Mouse (Mus musculus) heart, embryonic 15.5 days (tissue): ENCODE measurements around the gene Tmem168. TPM values are rescaled to one million over a fixed set of nuclear protein-coding genes. Genes with fewer than 3 reads are reported as not detected.

ENCODE experiments used
- ATAC-seq: fragments of 200-750 bp; cut with Nextera tagmentation; replicated peaks from 2 replicates; pipeline ENCODE4 v1.8.0; 2017; ENCODE audit warnings: low read depth, moderate TSS enrichment; ENCODE audit not compliant: insufficient number of reproducible peaks, insufficient read depth, low FRiP score
- H3K27ac ChIP-seq: fragments of 300-500 bp; sonication (generic); 2 replicates; pipeline ENCODE4 v1.5.1; 2015; ENCODE audit warnings: mild to moderate bottlenecking, inconsistent platforms
- H3K27me3 ChIP-seq: fragments of 300-500 bp; sonication (generic); 2 replicates; pipeline ENCODE4 v1.6.1; 2015; ENCODE audit warnings: inconsistent platforms
- H3K36me3 ChIP-seq: fragments of 300-500 bp; sonication (generic); 2 replicates; pipeline ENCODE4 v1.6.1; 2015; ENCODE audit warnings: mild to moderate bottlenecking, inconsistent platforms
- H3K4me1 ChIP-seq: fragments of 300-500 bp; sonication (generic); replicated peaks from 2 replicates; pipeline ENCODE4 v1.6.1; 2015; ENCODE audit warnings: inconsistent platforms
- H3K4me2 ChIP-seq: fragments of 300-500 bp; sonication (generic); 2 replicates; pipeline ENCODE4 v1.6.1; 2015; ENCODE audit warnings: inconsistent platforms, mild to moderate bottlenecking, moderate library complexity
- H3K4me3 ChIP-seq: fragments of 300-500 bp; sonication (generic); 2 replicates; pipeline ENCODE4 v1.5.1; 2015; ENCODE audit warnings: mild to moderate bottlenecking, inconsistent platforms
- H3K9ac ChIP-seq: fragments of 300-500 bp; sonication (generic); 2 replicates; pipeline ENCODE4 v1.6.1; 2015; ENCODE audit warnings: mild to moderate bottlenecking, inconsistent platforms
- H3K9me3 ChIP-seq: fragments of 300-500 bp; sonication (generic); replicated peaks from 2 replicates; pipeline ENCODE4 v1.6.1; 2016; ENCODE audit warnings: inconsistent platforms
- WGBS: fragments of 180-500 bp; shearing (Covaris S2); methylation state at CpG from one replicate; pipeline ENCODE4 v1.1.7; 2015; ENCODE audit warnings: mixed read lengths; 5-methylcytosine and 5-hydroxymethylcytosine counted together
- polyA plus RNA-seq: library from polyadenylated mRNA; unstranded; fragments of >200 nt; fragmentation: Nextera tagmentation; extraction: Ambion mirVana; gene quantifications from 2 replicates; pipeline ENCODE4 v1.2.1, GENCODE M21; 2015

Gene Tmem168
- 30.3 and 33.0 TPM in 2 replicates for polyA plus RNA-seq

DNA sequence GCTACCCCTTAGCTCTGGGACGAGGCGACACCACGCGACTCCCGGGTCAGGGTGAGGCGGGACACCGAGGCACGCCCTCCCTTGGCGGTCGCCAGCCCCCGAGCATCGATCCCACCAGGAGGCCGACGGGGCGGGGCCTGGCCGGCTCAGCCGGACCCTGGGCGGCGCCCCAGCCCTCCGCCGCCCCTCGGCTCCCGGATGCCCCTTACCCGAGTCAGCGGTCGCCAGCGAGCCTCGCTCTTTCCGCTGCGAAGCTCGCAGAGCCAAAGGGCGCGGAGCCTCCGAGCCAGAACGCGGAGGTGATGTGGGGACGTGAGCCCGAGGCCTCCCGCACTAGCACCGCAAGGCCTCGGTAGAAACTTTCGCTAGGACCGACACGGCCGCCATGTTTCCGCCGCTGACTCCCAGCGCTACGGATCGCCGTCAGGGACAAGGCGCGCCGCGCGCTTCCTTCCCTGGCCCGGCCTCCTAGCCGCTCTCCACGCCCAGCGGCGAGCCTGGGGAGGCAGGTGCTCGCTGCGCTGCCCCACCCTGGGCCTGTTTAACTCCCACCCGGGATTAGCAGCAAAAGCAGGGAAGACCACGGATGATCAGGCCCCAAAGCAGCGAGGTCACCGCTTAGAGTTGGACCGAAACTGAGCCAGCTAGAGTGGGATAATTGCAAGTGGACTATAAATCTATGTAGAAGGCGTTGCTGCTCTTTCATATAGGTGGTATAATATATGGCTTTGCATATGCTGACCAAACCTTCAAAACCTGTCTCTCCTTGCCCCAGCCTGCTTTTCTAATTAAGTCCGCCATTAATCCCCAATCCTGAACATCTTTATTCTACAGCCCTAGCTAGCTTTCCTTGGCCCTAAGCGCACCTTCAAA lies at the start of gene Tmem168:
Tmem168 (minus strand) TSS at position 480 of the 873 bp plus-strand sequence.
- 2% methylated on average over 68 of the region's 71 CpGs for WGBS

DNA sequence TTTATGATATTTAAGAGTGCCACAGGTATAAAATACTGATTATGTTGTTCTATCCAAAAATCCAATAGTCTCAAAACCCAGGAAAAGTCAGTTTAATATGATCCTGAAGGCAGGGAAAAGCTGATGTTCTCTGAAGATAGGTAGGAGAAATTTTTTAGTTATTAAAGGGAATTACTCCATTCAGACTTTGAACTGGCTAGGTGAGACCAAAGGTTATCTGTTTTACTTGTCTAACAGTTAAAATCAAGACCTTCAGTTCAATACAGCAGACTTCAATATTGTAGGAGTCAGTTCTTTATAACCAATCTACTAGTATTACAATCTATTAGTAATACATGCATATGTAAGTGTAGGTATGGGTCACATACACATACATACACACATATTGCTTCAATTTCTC lies 46.2 kb upstream of the Tmem168 start:
- no peak overlapping the region for H3K4me2 ChIP-seq
- no peaks in the 10 kb centered on the region for H3K9me3 ChIP-seq
- H3K9ac ChIP-seq = no peak overlapping the region
- H3K4me1 ChIP-seq = no peaks in the 10 kb centered on the region
- H3K36me3 ChIP-seq = peaks cover 11% of the 10 kb centered on the region; the same call in 1 of the 2 replicates
- no peak overlapping the region for H3K27ac ChIP-seq
- H3K4me3 ChIP-seq = no peak overlapping the region
- ATAC-seq = no peak
- H3K27me3 ChIP-seq = no peaks in the 10 kb centered on the region

More for the DNA sequence above, at the start of gene Tmem168:
- H3K9me3 ChIP-seq = no peaks in the 10 kb centered on the region
- H3K36me3 ChIP-seq = peaks cover 4% of the 10 kb centered on the region
- H3K9ac ChIP-seq = peak within 1 kb of the TSS; percentile 96
- peak within 1 kb of the TSS; percentile 79 for H3K4me2 ChIP-seq
- H3K27me3 ChIP-seq = no peaks in the 10 kb centered on the region
- H3K27ac ChIP-seq = peak within 1 kb of the TSS; percentile 99
- H3K4me1 ChIP-seq = peaks cover 12% of the 10 kb centered on the region
- ATAC-seq = peak; percentile 96
- peak within 1 kb of the TSS; percentile 94 for H3K4me3 ChIP-seq

DNA sequence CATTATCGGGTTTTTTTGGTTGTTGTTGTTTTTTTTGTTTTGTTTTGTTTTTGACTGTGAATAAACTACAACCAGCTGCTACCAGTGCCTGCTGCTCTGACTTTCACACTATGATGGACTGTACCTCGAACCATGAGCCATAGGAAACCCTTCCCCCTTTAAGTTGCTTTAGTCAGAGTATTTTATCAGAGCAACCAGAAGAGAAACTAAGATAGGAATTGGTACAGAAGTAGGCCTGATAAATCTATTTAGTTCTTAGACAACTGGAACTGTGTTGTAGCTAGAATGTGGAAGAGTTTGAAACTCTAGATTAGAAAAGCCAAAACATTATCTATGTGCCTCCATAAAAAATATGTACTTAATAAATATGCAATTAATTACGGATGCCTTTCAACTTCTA lies 44.4 kb upstream of the Tmem168 start:
- no peak for ATAC-seq
- Histone ChIP-seq H3K36me3 (peaks cover 20% of the 10 kb centered on the region; the same call in 1 of the 2 replicates), H3K4me2 (no peak overlapping the region), H3K9me3 (no peaks in the 10 kb centered on the region; the same call in 1 of the 2 replicates), H3K4me1 (no peaks in the 10 kb centered on the region), H3K27me3 (no peaks in the 10 kb centered on the region), H3K27ac (no peak overlapping the region), H3K9ac (no peak overlapping the region), H3K4me3 (no peak overlapping the region)
- 89% methylated on average over 3 of the region's 3 CpGs for WGBS

DNA sequence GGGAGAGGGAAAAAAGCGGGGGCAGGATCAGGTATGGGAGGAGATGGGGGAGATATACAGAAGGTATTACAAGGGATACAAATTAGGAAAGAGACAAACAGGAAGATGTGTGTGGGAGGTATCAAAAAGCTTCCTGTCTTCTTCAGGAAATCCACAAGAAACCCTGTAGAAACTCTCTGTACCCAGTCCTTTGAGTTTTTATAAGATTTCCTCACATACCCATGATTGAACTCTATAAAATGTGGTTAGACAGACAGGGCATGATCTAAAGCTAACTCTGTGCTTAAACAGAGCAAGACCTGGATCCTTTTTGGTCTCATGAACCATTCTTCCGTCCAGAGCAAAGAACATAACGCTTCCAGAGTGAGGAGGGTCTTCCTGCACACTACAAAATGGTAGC lies 43.0 kb upstream of the Tmem168 start:
- H3K4me2 ChIP-seq = no peak overlapping the region
- no peaks in the 10 kb centered on the region for H3K27me3 ChIP-seq
- no peak overlapping the region for H3K27ac ChIP-seq
- H3K36me3 ChIP-seq = peaks cover 20% of the 10 kb centered on the region; the same call in 1 of the 2 replicates
- no peak overlapping the region for H3K4me3 ChIP-seq
- H3K9me3 ChIP-seq = no peaks in the 10 kb centered on the region; the same call in 1 of the 2 replicates
- 90% methylated on average over 3 of the region's 3 CpGs for WGBS
- no peaks in the 10 kb centered on the region for H3K4me1 ChIP-seq
- ATAC-seq = no peak
- no peak overlapping the region for H3K9ac ChIP-seq

DNA sequence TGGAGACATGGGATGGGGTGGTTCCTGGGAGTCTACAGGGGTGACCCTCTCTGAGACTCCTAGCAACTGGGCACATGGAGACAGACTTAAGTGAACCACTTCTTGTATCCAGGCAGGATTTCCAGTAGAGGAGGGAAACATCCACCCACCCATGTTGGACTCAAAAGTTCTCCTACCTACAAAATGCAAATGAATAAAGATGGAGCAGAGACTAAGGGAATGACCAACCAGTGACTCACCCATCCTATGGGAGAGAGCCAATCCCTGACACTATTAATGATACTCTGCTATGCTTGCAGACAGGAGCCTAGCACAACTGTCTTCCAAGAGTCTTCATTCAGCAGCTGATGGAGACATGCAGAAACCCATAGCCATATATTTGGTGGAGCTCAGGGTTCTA lies 40.4 kb upstream of the Tmem168 start:
- Histone ChIP-seq H3K4me1 (no peaks in the 10 kb centered on the region), H3K36me3 (peaks cover 20% of the 10 kb centered on the region; the same call in 1 of the 2 replicates), H3K4me2 (no peak overlapping the region), H3K4me3 (no peak overlapping the region), H3K9ac (no peak overlapping the region), H3K27ac (no peak overlapping the region), H3K27me3 (no peaks in the 10 kb centered on the region), H3K9me3 (peaks cover 5% of the 10 kb centered on the region; the same call in 1 of the 2 replicates)
- ATAC-seq = no peak

DNA sequence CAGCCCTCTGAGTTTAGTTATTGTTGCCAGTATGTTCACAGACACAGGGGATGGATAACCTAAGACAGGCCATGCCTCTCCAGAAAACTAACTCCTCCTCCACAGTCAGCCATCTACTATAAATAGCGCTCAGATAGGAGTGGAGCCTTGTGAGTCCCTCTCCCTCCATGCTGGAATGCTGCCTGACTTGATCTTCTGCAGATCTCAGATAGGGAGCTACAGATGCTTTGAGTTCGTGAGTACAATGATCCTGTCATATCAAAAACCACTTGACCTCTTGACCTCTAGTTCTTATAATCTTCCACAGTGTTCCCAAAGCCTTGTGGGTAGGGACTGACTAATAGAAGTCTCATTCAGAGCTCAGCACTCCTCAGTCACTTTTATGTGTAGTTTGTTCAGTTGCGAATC lies 28.7 kb upstream of the Tmem168 start:
- H3K4me1 ChIP-seq = 0 out of 2 replicates have a peak, but pooled peaks cover 5% of the 10 kb centered on the region
- no peak overlapping the region for H3K4me2 ChIP-seq
- 23% methylated on average over 3 of the region's 3 CpGs for WGBS
- H3K27ac ChIP-seq = peak overlapping the region; percentile 65
- no peaks in the 10 kb centered on the region for H3K27me3 ChIP-seq
- H3K9me3 ChIP-seq = no peaks in the 10 kb centered on the region
- peaks cover 10% of the 10 kb centered on the region; the same call in 1 of the 2 replicates for H3K36me3 ChIP-seq
- no peak overlapping the region for H3K4me3 ChIP-seq
- peak; percentile 74 for ATAC-seq
- no peak overlapping the region for H3K9ac ChIP-seq

DNA sequence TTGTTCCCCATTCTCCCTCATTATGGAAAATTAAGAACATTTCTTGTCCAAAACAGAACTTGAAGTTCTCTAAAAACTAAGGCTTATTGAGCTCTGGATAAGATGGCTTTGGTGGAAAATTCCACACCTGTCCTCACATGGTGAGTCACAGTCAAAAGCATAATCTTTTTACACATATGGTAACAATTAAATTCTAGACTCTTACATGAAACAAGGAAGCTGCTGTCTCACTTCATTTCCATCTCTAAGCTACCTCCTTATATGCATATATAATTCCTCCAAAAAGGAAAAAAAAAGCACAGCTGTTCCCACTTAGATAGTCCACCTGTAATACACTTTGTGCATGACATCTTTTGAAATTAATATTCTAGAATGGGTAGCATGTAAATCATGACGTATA lies 24.7 kb upstream of the Tmem168 start:
- H3K27ac ChIP-seq = no peak overlapping the region
- no peak overlapping the region for H3K4me2 ChIP-seq
- WGBS = 85% methylated on average over 1 of the region's 1 CpGs
- H3K27me3 ChIP-seq = no peaks in the 10 kb centered on the region
- H3K4me3 ChIP-seq = no peak overlapping the region
- H3K9ac ChIP-seq = no peak overlapping the region
- no peak for ATAC-seq
- no peaks in the 10 kb centered on the region for H3K9me3 ChIP-seq
- H3K4me1 ChIP-seq = 0 out of 2 replicates have a peak, but pooled peaks cover 3% of the 10 kb centered on the region
- H3K36me3 ChIP-seq = peaks cover 11% of the 10 kb centered on the region

DNA sequence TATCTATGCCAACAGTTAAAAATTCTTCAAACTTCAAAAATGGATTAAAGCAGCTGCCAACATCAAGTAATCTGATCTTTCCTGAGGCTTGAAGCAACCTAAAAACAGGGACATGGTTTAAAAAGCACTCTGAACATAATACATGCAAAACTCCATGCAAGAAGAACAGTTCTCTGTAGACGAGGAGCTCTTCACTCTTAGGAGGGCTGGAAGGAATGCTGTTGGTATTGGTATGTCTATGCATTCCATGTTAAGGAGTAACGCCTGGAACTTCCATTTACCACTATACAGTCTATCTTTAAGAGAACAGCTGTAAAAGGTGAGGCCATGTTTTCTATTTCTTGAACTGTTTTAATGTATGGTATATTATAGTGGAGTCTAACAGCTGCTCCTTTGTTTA lies 22.7 kb upstream of the Tmem168 start:
- Histone ChIP-seq H3K36me3 (peaks cover 11% of the 10 kb centered on the region), H3K4me1 (no peaks in the 10 kb centered on the region), H3K9me3 (no peaks in the 10 kb centered on the region), H3K27ac (no peak overlapping the region), H3K9ac (no peak overlapping the region), H3K27me3 (no peaks in the 10 kb centered on the region), H3K4me3 (no peak overlapping the region), H3K4me2 (no peak overlapping the region)
- ATAC-seq = no peak
- 56% methylated on average over 2 of the region's 2 CpGs for WGBS

DNA sequence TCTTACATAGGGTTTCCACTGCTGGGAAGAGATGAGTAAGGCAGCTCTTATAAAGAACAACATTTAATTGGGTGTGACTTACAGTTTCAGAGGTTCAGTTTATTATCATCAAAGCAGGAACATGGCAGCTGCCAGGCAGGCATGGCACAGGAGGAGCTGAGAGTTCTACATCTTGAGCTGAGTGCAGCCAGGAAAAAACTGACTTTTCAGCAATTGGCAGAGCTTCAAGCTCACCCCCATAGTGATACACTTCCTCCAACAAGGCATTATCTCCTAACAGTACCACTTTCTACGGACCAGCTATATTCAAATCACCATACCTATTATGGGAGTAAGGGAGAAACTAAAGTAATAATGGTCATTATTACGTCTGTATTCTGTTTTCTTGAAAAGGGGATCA lies 11.7 kb upstream of the Tmem168 start:
- H3K9me3 ChIP-seq = no peaks in the 10 kb centered on the region
- H3K4me3 ChIP-seq = no peak overlapping the region
- no peak overlapping the region for H3K4me2 ChIP-seq
- no peak for ATAC-seq
- no peaks in the 10 kb centered on the region for H3K27me3 ChIP-seq
- H3K36me3 ChIP-seq = no peaks in the 10 kb centered on the region
- no peaks in the 10 kb centered on the region for H3K4me1 ChIP-seq
- WGBS = 80% methylated on average over 2 of the region's 2 CpGs
- no peak overlapping the region for H3K9ac ChIP-seq
- no peak overlapping the region for H3K27ac ChIP-seq

DNA sequence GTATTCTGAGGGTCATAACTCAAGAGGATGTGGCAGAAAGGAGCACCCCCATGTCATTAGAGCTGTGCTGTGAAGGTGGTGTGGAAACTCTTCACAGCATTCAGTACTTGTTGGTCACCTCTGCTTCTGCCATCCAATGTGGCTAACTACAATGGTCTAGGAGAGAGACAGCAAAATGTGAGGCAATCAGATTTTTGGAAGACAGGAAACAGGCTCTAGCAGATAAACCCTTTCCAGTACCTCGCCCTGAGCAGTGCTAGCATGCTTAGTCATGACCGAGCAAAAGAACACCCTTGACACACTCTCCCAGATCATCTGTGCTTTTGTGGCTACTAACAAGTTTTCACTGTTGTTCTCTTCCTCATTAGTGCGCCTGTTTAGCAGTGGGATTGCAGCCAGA lies 9.2 kb upstream of the Tmem168 start:
- H3K4me1 ChIP-seq = no peaks in the 10 kb centered on the region
- no peaks in the 10 kb centered on the region for H3K27me3 ChIP-seq
- H3K27ac ChIP-seq = no peak overlapping the region
- WGBS = 83% methylated on average over 3 of the region's 3 CpGs
- H3K4me3 ChIP-seq = no peak overlapping the region
- H3K36me3 ChIP-seq = no peaks in the 10 kb centered on the region
- H3K4me2 ChIP-seq = no peak overlapping the region
- no peaks in the 10 kb centered on the region for H3K9me3 ChIP-seq
- no peak for ATAC-seq
- H3K9ac ChIP-seq = no peak overlapping the region

DNA sequence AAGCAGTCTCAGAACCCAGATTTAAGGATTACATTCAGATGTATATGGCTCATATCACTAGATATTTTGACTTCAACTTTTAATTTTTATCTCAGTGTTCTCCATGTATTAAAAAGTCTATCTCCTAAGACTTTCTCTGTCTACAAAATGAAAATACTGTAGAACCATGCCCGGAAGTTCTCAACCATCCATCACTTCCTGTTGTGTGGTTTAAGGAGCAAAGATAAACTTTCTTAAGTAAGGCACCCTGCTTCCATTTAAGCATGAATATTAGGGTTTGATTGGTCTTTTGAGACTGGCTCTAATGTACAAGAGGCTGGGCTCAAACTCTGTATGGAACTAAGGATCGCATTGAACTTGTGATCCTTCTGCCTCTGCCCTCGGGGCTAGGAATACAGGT lies 6.7 kb upstream of the Tmem168 start:
- no peak overlapping the region for H3K27ac ChIP-seq
- H3K36me3 ChIP-seq = no peaks in the 10 kb centered on the region
- H3K27me3 ChIP-seq = no peaks in the 10 kb centered on the region
- 91% methylated on average over 3 of the region's 3 CpGs for WGBS
- no peak overlapping the region for H3K4me3 ChIP-seq
- no peaks in the 10 kb centered on the region for H3K9me3 ChIP-seq
- no peak overlapping the region for H3K4me2 ChIP-seq
- ATAC-seq = no peak
- no peaks in the 10 kb centered on the region for H3K4me1 ChIP-seq
- H3K9ac ChIP-seq = no peak overlapping the region

DNA sequence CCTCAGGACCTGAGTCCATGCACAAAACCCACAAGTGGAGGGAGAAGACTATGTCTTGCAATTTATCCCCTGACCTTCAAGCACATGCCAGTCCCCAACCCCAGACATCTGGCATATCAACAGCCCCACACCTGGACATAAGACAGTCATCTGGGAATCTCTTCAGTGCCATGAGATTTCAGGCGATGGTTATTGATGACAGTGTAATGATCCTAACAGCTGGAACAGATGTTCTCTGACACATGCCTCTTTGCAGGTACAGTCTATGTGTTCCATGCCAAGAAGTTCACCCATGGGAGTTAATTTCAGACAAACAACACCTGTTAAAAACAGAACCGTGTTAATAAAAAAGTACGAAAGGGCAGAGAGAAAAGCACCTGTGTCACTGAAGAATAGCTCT lies 5.8 kb upstream of the Tmem168 start:
- Histone ChIP-seq H3K9me3 (no peaks in the 10 kb centered on the region), H3K9ac (no peak overlapping the region), H3K4me3 (no peak overlapping the region), H3K27me3 (no peaks in the 10 kb centered on the region), H3K4me1 (no peaks in the 10 kb centered on the region), H3K36me3 (no peaks in the 10 kb centered on the region), H3K4me2 (no peak overlapping the region), H3K27ac (no peak overlapping the region)
- 83% methylated on average over 3 of the region's 3 CpGs for WGBS
- ATAC-seq = no peak
